10 mouse cellular contexts compared by ENCODE assay signal in the genomic region with DNA sequence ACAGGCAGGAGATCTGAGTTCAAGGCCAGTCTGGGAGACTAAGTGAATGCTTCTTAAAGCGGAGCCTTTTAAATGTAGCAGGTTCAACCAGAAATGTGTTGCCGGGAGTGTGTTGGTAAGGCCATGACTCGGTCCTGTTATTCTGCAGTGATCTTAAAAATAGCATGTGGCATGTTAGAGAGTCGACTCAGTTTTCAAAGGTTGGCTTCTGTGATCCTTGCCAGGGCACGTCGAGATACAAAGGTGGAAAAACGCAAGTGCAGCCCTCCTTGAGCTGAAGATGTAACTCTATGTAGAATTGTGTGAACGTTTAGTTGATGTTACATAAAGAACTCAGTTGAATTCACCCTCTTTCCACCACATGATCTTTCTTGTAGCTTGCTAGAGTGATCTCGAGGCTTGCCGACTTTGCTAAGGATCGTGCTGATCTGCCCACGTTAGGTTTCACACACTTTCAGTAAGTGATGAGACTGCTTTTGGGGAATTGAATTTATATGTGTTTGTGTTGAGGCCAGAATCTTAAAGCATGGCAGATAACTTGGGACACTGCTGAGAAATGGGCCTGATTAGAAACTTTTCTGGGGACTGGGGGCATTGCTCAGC.
"Had no signal": no experiment of that assay in that cellular context is flagged by ENCODE, and none has a peak within 500 bp of the region (broad histone marks: within the 10 kb centered on the region; RNA-seq: fewer than 3 reads in every experiment).

No protein-coding gene starts in this region.

- DNase-seq: kidney, adult 8-10 months; kidney, postnatal 10 days; kidney, postnatal 36 days; layer of hippocampus, postnatal 36 days; liver; lung, adult 18-20 months; lung, postnatal 10 days; lung, postnatal 36 days; midbrain, embryonic 14.5 days; thymus, postnatal 25 days had no signal
